Mouse (Mus musculus) embryonic facial prominence, embryonic 11.5 days (tissue): ENCODE measurements at regions not wholly inside any gene's neighbourhood (a gene's known extent, or its start where the extent isn't known, plus 50 kb on each side); places are given as distances from the start of the nearest gene placed in this dataset.

ENCODE experiments used
- ATAC-seq: fragments of 200-750 bp; cut with Nextera tagmentation; replicated peaks from 2 replicates; pipeline ENCODE4 v1.8.0; 2017; ENCODE audit warnings: low read depth; ENCODE audit not compliant: insufficient number of reproducible peaks, low FRiP score, low TSS enrichment
- DNase-seq: peaks from one replicate; pipeline ENCODE4 v3.0.0-alpha.2; 2015; ENCODE audit warnings: low spot score
- H3K27ac ChIP-seq: fragments of 300-500 bp; sonication (generic); replicated peaks from 2 replicates; pipeline ENCODE4 v1.5.1; 2014; ENCODE audit warnings: mild to moderate bottlenecking, low read depth, low read length, control low read depth
- H3K27me3 ChIP-seq: fragments of 300-500 bp; sonication (generic); 2 replicates; pipeline ENCODE4 v1.6.1; 2014; ENCODE audit warnings: mild to moderate bottlenecking, low read length, moderate library complexity, mixed read lengths; ENCODE audit not compliant: control insufficient read depth, insufficient read depth
- H3K36me3 ChIP-seq: fragments of 300-500 bp; sonication (generic); replicated peaks from 2 replicates; pipeline ENCODE4 v1.6.1; 2014; ENCODE audit warnings: low read depth, mild to moderate bottlenecking, low read length, moderate library complexity, mixed read lengths; ENCODE audit not compliant: control insufficient read depth, insufficient read depth
- H3K4me1 ChIP-seq: fragments of 300-500 bp; sonication (generic); 2 replicates; pipeline ENCODE4 v1.6.1; 2014; ENCODE audit warnings: low read length, mixed read lengths; ENCODE audit not compliant: control insufficient read depth, insufficient read depth
- H3K4me2 ChIP-seq: fragments of 300-500 bp; sonication (generic); 2 replicates; pipeline ENCODE4 v1.6.1; 2014; ENCODE audit warnings: low read depth, mild to moderate bottlenecking, control low read depth, low read length, moderate library complexity
- H3K4me3 ChIP-seq: fragments of 300-500 bp; sonication (generic); 2 replicates; pipeline ENCODE4 v1.5.1; 2014; ENCODE audit warnings: low read depth, low read length, control low read depth
- H3K9ac ChIP-seq: fragments of 300-500 bp; sonication (generic); replicated peaks from 2 replicates; pipeline ENCODE4 v1.6.1; 2014; ENCODE audit warnings: mild to moderate bottlenecking, control low read depth, low read length
- H3K9me3 ChIP-seq: fragments of 300-500 bp; sonication (generic); replicated peaks from 2 replicates; pipeline ENCODE4 v1.6.1; 2016; ENCODE audit warnings: mild to moderate bottlenecking, low read length, inconsistent platforms, mixed read lengths; ENCODE audit not compliant: control insufficient read depth
- WGBS: fragments of 180-500 bp; shearing (Covaris S2); extraction: QIAGEN DNeasy Blood & Tissue Kit; methylation state at CpG from one replicate; pipeline ENCODE4 v1.1.7; 2014; 5-methylcytosine and 5-hydroxymethylcytosine counted together

- Histone ChIP-seq H3K9me3 (no peaks in the 10 kb centered on the region), H3K4me3 (no peak overlapping the region), H3K27ac (no peak overlapping the region), H3K36me3 (no peaks in the 10 kb centered on the region), H3K4me1 (no peaks in the 10 kb centered on the region), H3K4me2 (no peak overlapping the region), H3K27me3 (no peaks in the 10 kb centered on the region), H3K9ac (no peak overlapping the region)
- DNase-seq (no peak), ATAC-seq (no peak)
- 90% methylated on average over 13 of the region's 13 CpGs for WGBS
These were observed 136.5 kb upstream of the Spdye4c start for GRCm38 (mm10) chr2:128454509-128454908.

- Histone ChIP-seq H3K4me2 (no peak overlapping the region), H3K27me3 (no peaks in the 10 kb centered on the region), H3K4me3 (no peak overlapping the region), H3K4me1 (no peaks in the 10 kb centered on the region), H3K9me3 (no peaks in the 10 kb centered on the region), H3K9ac (no peak overlapping the region), H3K36me3 (no peaks in the 10 kb centered on the region), H3K27ac (no peak overlapping the region)
- WGBS = 60% methylated on average over 6 of the region's 6 CpGs
- DNase-seq = no peak
- no peak for ATAC-seq
These were observed 133.3 kb upstream of the Spdye4c start for GRCm38 (mm10) chr2:128457591-128458209.

GRCm38 (mm10) chr2:128465214-128465984 is 125.6 kb upstream of the Spdye4c start:
- Histone ChIP-seq H3K4me1 (no peaks in the 10 kb centered on the region), H3K36me3 (no peaks in the 10 kb centered on the region), H3K27ac (no peak overlapping the region), H3K4me3 (no peak overlapping the region), H3K4me2 (no peak overlapping the region), H3K27me3 (no peaks in the 10 kb centered on the region), H3K9ac (no peak overlapping the region), H3K9me3 (no peaks in the 10 kb centered on the region)
- no peak for DNase-seq
- 83% methylated on average over 6 of the region's 6 CpGs for WGBS
- ATAC-seq = no peak

- no peak overlapping the region for H3K4me3 ChIP-seq
- no peaks in the 10 kb centered on the region for H3K27me3 ChIP-seq
- no peak for ATAC-seq
- H3K4me1 ChIP-seq = no peaks in the 10 kb centered on the region
- no peak overlapping the region for H3K27ac ChIP-seq
- WGBS = 93% methylated on average over 8 of the region's 8 CpGs
- H3K4me2 ChIP-seq = no peak overlapping the region
- H3K9me3 ChIP-seq = no peaks in the 10 kb centered on the region
- no peak overlapping the region for H3K9ac ChIP-seq
- no peak for DNase-seq
- H3K36me3 ChIP-seq = no peaks in the 10 kb centered on the region
These were observed 123.3 kb upstream of the Spdye4c start for GRCm38 (mm10) chr2:128467490-128468245.

GRCm38 (mm10) chr2:128468323-128468722 is 122.7 kb upstream of the Spdye4c start:
- Histone ChIP-seq H3K27me3 (no peaks in the 10 kb centered on the region), H3K36me3 (no peaks in the 10 kb centered on the region), H3K4me3 (no peak overlapping the region), H3K9me3 (no peaks in the 10 kb centered on the region), H3K4me2 (no peak overlapping the region), H3K9ac (no peak overlapping the region), H3K4me1 (no peaks in the 10 kb centered on the region), H3K27ac (no peak overlapping the region)
- DNase-seq (no peak), ATAC-seq (no peak)
- 46% methylated on average over 2 of the region's 2 CpGs for WGBS

GRCm38 (mm10) chr2:128470351-128470750 is 120.7 kb upstream of the Spdye4c start:
- H3K4me3 ChIP-seq = no peak overlapping the region
- H3K27ac ChIP-seq = no peak overlapping the region
- H3K9me3 ChIP-seq = no peaks in the 10 kb centered on the region
- 58% methylated on average over 5 of the region's 5 CpGs for WGBS
- no peak for ATAC-seq
- no peak overlapping the region for H3K4me2 ChIP-seq
- H3K27me3 ChIP-seq = no peaks in the 10 kb centered on the region
- no peak overlapping the region for H3K9ac ChIP-seq
- H3K36me3 ChIP-seq = no peaks in the 10 kb centered on the region
- no peaks in the 10 kb centered on the region for H3K4me1 ChIP-seq
- no peak for DNase-seq

GRCm38 (mm10) chr2:128473241-128473954 is 117.6 kb upstream of the Spdye4c start:
- Histone ChIP-seq H3K4me1 (no peaks in the 10 kb centered on the region), H3K27ac (no peak overlapping the region), H3K9me3 (no peaks in the 10 kb centered on the region), H3K27me3 (no peaks in the 10 kb centered on the region), H3K4me3 (no peak overlapping the region), H3K9ac (no peak overlapping the region), H3K36me3 (no peaks in the 10 kb centered on the region), H3K4me2 (no peak overlapping the region)
- DNase-seq (no peak), ATAC-seq (no peak)
- WGBS = 77% methylated on average over 13 of the region's 13 CpGs
